Mouse (Mus musculus) hindbrain, embryonic 15.5 days (tissue): Measurements from ENCODE around the gene 4930579F01Rik. TPM values are rescaled to one million over a fixed set of nuclear protein-coding genes. Genes with fewer than 3 reads are reported as not detected.

Source experiments
- ATAC-seq: fragments of 200-750 bp; cut with Nextera tagmentation; 2 replicates; pipeline ENCODE4 v1.8.0; 2017; ENCODE audit warnings: low read depth, moderate number of reproducible peaks, moderate TSS enrichment; ENCODE audit not compliant: low FRiP score
- H3K27ac ChIP-seq: fragments of 300-500 bp; sonication (generic); replicated peaks from 2 replicates; pipeline ENCODE4 v1.5.1; 2015; ENCODE audit warnings: mild to moderate bottlenecking, inconsistent platforms
- H3K27me3 ChIP-seq: fragments of 300-500 bp; sonication (generic); 2 replicates; pipeline ENCODE4 v1.6.1; 2015; ENCODE audit warnings: control low read depth, inconsistent platforms
- H3K36me3 ChIP-seq: fragments of 300-500 bp; sonication (generic); 2 replicates; pipeline ENCODE4 v1.6.1; 2015; ENCODE audit warnings: control low read depth, inconsistent platforms
- H3K4me1 ChIP-seq: fragments of 300-500 bp; sonication (generic); replicated peaks from 2 replicates; pipeline ENCODE4 v1.6.1; 2015; ENCODE audit warnings: control low read depth, inconsistent platforms
- H3K4me2 ChIP-seq: fragments of 300-500 bp; sonication (generic); 2 replicates; pipeline ENCODE4 v1.6.1; 2015; ENCODE audit warnings: moderate library complexity, mild to moderate bottlenecking, inconsistent platforms
- H3K4me3 ChIP-seq: fragments of 300-500 bp; sonication (generic); 2 replicates; pipeline ENCODE4 v1.5.1; 2015; ENCODE audit warnings: mild to moderate bottlenecking, inconsistent platforms
- H3K9ac ChIP-seq: fragments of 300-500 bp; sonication (generic); 2 replicates; pipeline ENCODE4 v1.6.1; 2015; ENCODE audit warnings: inconsistent platforms
- H3K9me3 ChIP-seq: fragments of 300-500 bp; sonication (generic); 2 replicates; pipeline ENCODE4 v1.6.1; 2016; ENCODE audit warnings: control low read depth, inconsistent platforms
- WGBS: fragments of 180-500 bp; shearing (Covaris S2); methylation state at CpG from one replicate; pipeline ENCODE4 v1.1.7; 2015; 5-methylcytosine and 5-hydroxymethylcytosine counted together
- polyA plus RNA-seq: library from polyadenylated mRNA; unstranded; fragments of >200 nt; fragmentation: Nextera tagmentation; extraction: Ambion mirVana; gene quantifications from 2 replicates; pipeline ENCODE4 v1.2.1, GENCODE M21; 2015

4930579F01Rik gene
- polyA plus RNA-seq, 1 experiment from 2014 or later, result 0.09 TPM

DNA sequence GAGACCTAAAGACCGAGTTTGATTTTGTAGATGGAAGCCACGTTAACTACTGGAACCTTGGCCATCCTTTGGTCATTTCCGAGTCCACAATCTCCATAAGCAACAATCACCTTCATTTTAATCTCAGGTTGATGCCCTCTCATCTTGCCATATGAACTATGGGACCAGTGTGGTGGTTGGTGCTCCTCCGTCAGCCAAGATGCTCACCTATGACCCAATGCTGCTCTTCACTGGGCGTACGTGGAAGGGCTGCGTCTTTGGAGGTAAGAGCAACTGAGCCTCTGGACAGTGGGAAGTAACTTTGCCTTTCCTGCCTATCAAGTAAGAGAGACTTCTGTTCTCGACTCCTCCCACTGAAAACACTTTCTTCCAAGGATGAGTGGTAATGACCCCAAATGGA is 34.2 kb upstream of the 4930579F01Rik start:
- Histone ChIP-seq H3K9me3 (no peaks in the 10 kb centered on the region), H3K4me2 (no peak overlapping the region), H3K27ac (no peak overlapping the region), H3K9ac (no peak overlapping the region), H3K4me3 (no peak overlapping the region), H3K27me3 (no peaks in the 10 kb centered on the region), H3K36me3 (no peaks in the 10 kb centered on the region), H3K4me1 (no peaks in the 10 kb centered on the region)
- no peak for ATAC-seq
- 95% methylated on average over 8 of the region's 8 CpGs for whole genome bisulfite sequencing

GRCm38 (mm10) chr3:138227082-138227481 is 33.5 kb upstream of the 4930579F01Rik start:
- no peaks in the 10 kb centered on the region for H3K36me3 ChIP-seq
- no peak overlapping the region for H3K4me3 ChIP-seq
- WGBS, result 94% methylated on average over 2 of the region's 2 CpGs
- H3K4me2 ChIP-seq, result no peak overlapping the region
- no peak overlapping the region for H3K27ac ChIP-seq
- H3K9ac ChIP-seq, result no peak overlapping the region
- no peaks in the 10 kb centered on the region for H3K9me3 ChIP-seq
- ATAC-seq, result no peak
- H3K27me3 ChIP-seq, result no peaks in the 10 kb centered on the region
- H3K4me1 ChIP-seq, result no peaks in the 10 kb centered on the region

DNA sequence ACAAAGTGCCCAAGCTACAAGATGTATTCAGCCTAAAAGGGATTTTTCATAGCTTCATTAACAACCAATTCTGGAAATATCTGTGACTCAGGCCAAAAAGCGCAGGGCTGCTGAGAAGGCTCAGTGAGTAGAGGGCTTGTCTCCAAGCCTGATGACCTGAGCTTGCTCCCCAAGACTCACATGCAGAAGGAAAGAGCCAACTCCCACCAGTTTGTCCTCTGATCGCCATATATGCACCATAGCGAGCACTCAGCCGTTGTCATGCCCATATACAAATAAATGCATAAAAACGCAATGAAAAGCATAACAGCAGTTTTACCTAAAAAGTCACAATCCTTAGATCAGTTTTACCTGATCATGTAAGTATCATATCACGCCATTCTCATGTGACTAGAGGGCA is 32.9 kb upstream of the 4930579F01Rik start:
- Histone ChIP-seq H3K4me1 (no peaks in the 10 kb centered on the region), H3K4me3 (no peak overlapping the region), H3K9me3 (no peaks in the 10 kb centered on the region), H3K4me2 (no peak overlapping the region), H3K9ac (no peak overlapping the region), H3K36me3 (no peaks in the 10 kb centered on the region), H3K27me3 (no peaks in the 10 kb centered on the region), H3K27ac (no peak overlapping the region)
- 96% methylated on average over 6 of the region's 6 CpGs for WGBS
- no peak for ATAC-seq

GRCm38 (mm10) chr3:138225853-138226252 is 32.2 kb upstream of the 4930579F01Rik start:
- no peak for ATAC-seq
- no peaks in the 10 kb centered on the region for H3K36me3 ChIP-seq
- H3K9ac ChIP-seq, result no peak overlapping the region
- WGBS, result 31% methylated on average over 7 of the region's 7 CpGs
- H3K4me1 ChIP-seq, result no peaks in the 10 kb centered on the region
- no peak overlapping the region for H3K4me3 ChIP-seq
- no peak overlapping the region for H3K4me2 ChIP-seq
- no peaks in the 10 kb centered on the region for H3K9me3 ChIP-seq
- no peak overlapping the region for H3K27ac ChIP-seq
- no peaks in the 10 kb centered on the region for H3K27me3 ChIP-seq

DNA sequence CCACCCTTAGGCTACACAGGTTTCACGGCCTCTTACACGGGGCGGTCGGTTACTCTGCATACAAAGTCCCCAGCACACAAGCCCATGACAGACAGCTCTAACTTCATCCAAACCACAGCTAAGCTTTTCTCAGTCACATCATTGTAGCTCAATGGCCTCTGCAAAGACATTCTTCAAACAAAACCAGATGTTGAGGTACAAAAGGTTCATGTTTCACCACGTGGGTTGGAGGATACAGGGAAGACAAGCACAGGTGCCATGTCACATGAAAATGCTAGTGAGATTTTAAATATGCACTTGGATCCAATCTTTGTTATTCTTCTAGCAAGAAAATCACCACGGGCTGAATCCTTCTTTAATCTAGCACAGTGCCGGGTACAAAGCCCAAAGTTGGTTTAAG is 31.7 kb upstream of the 4930579F01Rik start:
- Histone ChIP-seq H3K27ac (no peak overlapping the region), H3K9me3 (no peaks in the 10 kb centered on the region), H3K4me1 (no peaks in the 10 kb centered on the region), H3K27me3 (no peaks in the 10 kb centered on the region), H3K4me3 (no peak overlapping the region), H3K9ac (no peak overlapping the region), H3K36me3 (no peaks in the 10 kb centered on the region), H3K4me2 (no peak overlapping the region)
- ATAC-seq, result no peak
- 64% methylated on average over 6 of the region's 7 CpGs for WGBS

DNA sequence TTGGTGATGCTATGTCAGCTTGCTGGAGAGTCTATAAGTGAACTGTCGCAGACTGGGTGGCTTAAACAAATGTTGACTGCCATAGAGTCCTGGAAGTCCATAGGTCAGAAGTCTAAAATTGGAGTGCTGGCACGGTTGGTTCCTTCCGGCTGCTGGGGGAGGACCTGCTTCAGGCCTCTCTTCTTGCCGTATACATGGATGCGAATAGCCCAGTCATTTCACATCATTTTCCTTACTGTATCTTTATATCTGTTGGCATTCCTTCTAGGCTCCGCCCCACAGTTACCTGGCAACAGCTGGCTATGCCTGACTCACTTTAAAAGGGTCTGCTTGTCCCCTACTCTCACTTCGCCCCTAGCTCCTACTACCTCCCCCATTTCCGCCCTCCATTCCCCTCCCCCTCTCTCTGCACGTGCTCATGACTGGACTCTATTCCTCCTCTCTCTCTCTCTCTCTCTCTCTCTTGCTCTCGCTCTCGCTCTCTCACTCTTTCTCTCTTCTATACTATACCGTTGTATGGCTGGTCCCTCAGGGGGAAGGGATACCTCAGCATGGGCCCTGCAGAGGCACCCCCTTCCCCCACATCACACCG is 30.8 kb upstream of the 4930579F01Rik start:
- H3K4me3 ChIP-seq, result no peak overlapping the region
- H3K9me3 ChIP-seq, result no peaks in the 10 kb centered on the region
- no peak overlapping the region for H3K9ac ChIP-seq
- H3K4me2 ChIP-seq, result no peak overlapping the region
- WGBS, result 83% methylated on average over 13 of the region's 13 CpGs
- no peak for ATAC-seq
- no peak overlapping the region for H3K27ac ChIP-seq
- H3K36me3 ChIP-seq, result no peaks in the 10 kb centered on the region
- no peaks in the 10 kb centered on the region for H3K4me1 ChIP-seq
- H3K27me3 ChIP-seq, result no peaks in the 10 kb centered on the region

DNA sequence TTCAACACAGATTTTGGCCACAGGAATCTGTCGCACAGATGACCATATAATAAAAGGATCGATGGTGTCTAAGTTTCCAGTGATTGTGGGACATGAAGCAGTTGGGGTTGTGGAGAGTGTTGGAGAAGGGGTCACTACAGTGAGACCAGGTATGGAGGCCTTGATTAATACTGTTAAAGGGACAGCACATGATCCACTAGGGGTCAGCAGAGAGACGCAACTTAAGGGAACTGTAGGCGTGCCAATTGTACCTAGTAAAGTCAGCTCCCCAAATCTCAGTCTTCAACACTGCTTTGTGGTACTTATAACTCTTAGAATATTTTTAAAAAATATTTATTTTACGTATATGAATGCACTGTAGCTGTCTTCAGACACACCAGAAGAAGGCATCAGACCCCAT is 29.3 kb upstream of the 4930579F01Rik start:
- Histone ChIP-seq H3K36me3 (no peaks in the 10 kb centered on the region), H3K4me3 (no peak overlapping the region), H3K27me3 (no peaks in the 10 kb centered on the region), H3K27ac (no peak overlapping the region), H3K9ac (no peak overlapping the region), H3K9me3 (no peaks in the 10 kb centered on the region), H3K4me2 (no peak overlapping the region), H3K4me1 (no peaks in the 10 kb centered on the region)
- 63% methylated on average over 5 of the region's 5 CpGs for WGBS
- ATAC-seq, result no peak

DNA sequence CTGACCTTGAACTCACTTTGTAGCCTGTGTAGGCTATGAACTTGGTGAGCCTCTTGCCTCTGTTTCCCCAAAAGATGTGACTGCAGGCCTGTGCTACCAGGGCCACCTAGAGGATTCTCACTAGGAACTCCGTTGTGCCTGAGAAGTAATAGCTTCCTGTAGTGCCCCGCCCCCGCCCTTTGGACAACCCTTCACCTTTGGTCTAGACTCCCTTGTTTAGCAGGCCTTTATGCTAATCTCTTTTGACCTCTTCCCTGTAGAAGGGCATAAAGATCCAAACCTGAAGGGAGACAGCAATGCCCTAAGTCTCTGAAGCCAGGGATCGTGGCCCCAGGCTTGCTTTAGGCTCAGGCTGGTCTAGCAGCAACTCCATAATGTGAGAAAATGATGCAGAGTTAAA is 28.9 kb upstream of the 4930579F01Rik start:
- Histone ChIP-seq H3K4me2 (no peak overlapping the region), H3K27ac (no peak overlapping the region), H3K4me3 (no peak overlapping the region), H3K27me3 (no peaks in the 10 kb centered on the region), H3K4me1 (no peaks in the 10 kb centered on the region), H3K36me3 (no peaks in the 10 kb centered on the region), H3K9ac (no peak overlapping the region), H3K9me3 (no peaks in the 10 kb centered on the region)
- ATAC-seq, result no peak
- WGBS, result 75% methylated on average over 4 of the region's 4 CpGs

DNA sequence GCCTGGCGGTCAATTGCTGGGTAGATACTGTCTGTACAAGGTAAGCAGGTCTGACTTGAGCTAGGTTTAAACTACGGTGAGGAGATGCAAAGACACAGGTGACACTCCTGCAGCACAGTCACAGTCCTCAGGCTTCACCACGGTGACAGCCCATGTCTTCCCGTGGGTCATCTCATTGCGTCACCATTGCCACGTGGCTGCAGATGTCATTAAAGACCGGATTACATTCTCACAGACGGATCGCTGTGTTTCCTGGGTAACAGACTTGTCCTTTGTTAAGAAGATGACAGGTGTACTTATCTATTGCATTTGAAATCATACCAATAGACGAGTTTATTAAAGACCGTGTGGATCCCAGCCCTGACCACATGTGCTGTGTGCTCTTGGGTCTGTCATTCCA is 27.5 kb upstream of the 4930579F01Rik start:
- WGBS, result 67% methylated on average over 11 of the region's 11 CpGs
- H3K27me3 ChIP-seq, result no peaks in the 10 kb centered on the region
- H3K36me3 ChIP-seq, result no peaks in the 10 kb centered on the region
- ATAC-seq, result no peak
- H3K9ac ChIP-seq, result no peak overlapping the region
- no peak overlapping the region for H3K27ac ChIP-seq
- H3K4me3 ChIP-seq, result no peak overlapping the region
- no peaks in the 10 kb centered on the region for H3K4me1 ChIP-seq
- H3K4me2 ChIP-seq, result no peak overlapping the region
- H3K9me3 ChIP-seq, result no peaks in the 10 kb centered on the region

DNA sequence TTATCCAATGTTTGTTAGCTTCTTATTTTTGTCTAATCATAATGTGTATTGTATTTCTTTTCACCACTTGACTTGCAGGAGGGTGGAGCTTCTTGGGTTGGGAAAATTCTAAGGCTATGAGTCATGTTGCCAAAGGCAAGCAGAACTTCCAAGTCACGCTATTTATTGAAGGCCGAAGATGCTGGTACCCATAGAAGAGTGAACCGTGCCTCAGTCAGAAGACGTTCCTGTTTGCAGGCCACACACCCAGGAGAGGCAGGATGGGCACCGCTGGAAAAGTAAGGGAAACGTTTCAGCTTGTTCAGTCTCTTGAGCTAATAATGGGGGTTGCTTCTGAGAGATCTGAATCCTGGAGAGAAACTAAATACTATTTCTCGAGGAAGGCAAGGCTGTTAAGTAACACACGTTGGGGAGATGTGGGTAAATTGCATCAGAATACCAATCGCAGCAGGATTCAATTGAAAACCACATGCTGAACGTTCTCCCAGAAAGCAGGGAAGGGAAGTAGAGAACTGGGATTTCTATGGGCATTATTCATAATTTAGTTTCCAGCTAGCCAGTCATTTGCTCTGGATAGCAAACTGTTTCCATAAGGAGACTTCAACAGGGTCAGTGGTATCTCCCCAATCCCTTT is 24.1 kb upstream of the 4930579F01Rik start, which contains the start of gene Adh7:
TSS of gene Adh7 (plus strand) at position 130 of the 634 bp plus-strand sequence.
- Histone ChIP-seq H3K4me2 (no peak within 1 kb of the TSS), H3K4me3 (no peak within 1 kb of the TSS), H3K27me3 (no peaks in the 10 kb centered on the region), H3K4me1 (peaks cover 3% of the 10 kb centered on the region; the same call in 1 of the 2 replicates), H3K9ac (no peak within 1 kb of the TSS), H3K9me3 (no peaks in the 10 kb centered on the region), H3K36me3 (no peaks in the 10 kb centered on the region), H3K27ac (no peak within 1 kb of the TSS)
- 78% methylated on average over 10 of the region's 10 CpGs for WGBS
- ATAC-seq, result no peak

- Histone ChIP-seq H3K36me3 (no peaks in the 10 kb centered on the region), H3K27ac (no peak overlapping the region), H3K9me3 (no peaks in the 10 kb centered on the region), H3K9ac (no peak overlapping the region), H3K4me2 (no peak overlapping the region), H3K4me1 (peaks cover 3% of the 10 kb centered on the region; the same call in 1 of the 2 replicates), H3K4me3 (no peak overlapping the region), H3K27me3 (no peaks in the 10 kb centered on the region)
- no peak for ATAC-seq
- WGBS, result 78% methylated on average over 8 of the region's 8 CpGs
These were observed 22.5 kb upstream of the 4930579F01Rik start for GRCm38 (mm10) chr3:138216091-138216490.

- no peak overlapping the region for H3K4me2 ChIP-seq
- WGBS, result 24% methylated on average over 11 of the region's 11 CpGs
- no peaks in the 10 kb centered on the region for H3K27me3 ChIP-seq
- no peaks in the 10 kb centered on the region for H3K36me3 ChIP-seq
- no peak overlapping the region for H3K4me3 ChIP-seq
- no peak overlapping the region for H3K9ac ChIP-seq
- no peak overlapping the region for H3K27ac ChIP-seq
- H3K4me1 ChIP-seq, result peaks cover 3% of the 10 kb centered on the region; the same call in 1 of the 2 replicates
- no peak for ATAC-seq
- H3K9me3 ChIP-seq, result no peaks in the 10 kb centered on the region
These were observed 21.9 kb upstream of the 4930579F01Rik start for GRCm38 (mm10) chr3:138215395-138215989.
